Mouse (Mus musculus) limb, embryonic 11.5 days (tissue): ENCODE results near the gene Uhrf1. TPM values are rescaled to one million over a fixed set of nuclear protein-coding genes. Genes with fewer than 3 reads are reported as not detected.

Experiments used
- ATAC-seq: fragments of 200-750 bp; cut with Nextera tagmentation; 2 replicates; pipeline ENCODE4 v1.8.0; 2017; ENCODE audit warnings: low read depth; ENCODE audit not compliant: insufficient number of reproducible peaks, low FRiP score, low TSS enrichment
- DNase-seq: peaks from one replicate; pipeline ENCODE4 v3.0.0-alpha.2; 2015; ENCODE audit warnings: low spot score
- H3K27ac ChIP-seq: fragments of 300-500 bp; sonication (generic); replicated peaks from 2 replicates; pipeline ENCODE4 v1.5.1; 2014; ENCODE audit warnings: low read depth, mild to moderate bottlenecking, low read length
- H3K27me3 ChIP-seq: fragments of 300-500 bp; sonication (generic); 2 replicates; pipeline ENCODE4 v1.6.1; 2014; ENCODE audit warnings: mild to moderate bottlenecking, low read length, mixed read lengths; ENCODE audit not compliant: control insufficient read depth, insufficient read depth
- H3K36me3 ChIP-seq: fragments of 300-500 bp; sonication (generic); 2 replicates; pipeline ENCODE4 v1.6.1; 2014; ENCODE audit warnings: mild to moderate bottlenecking, low read length, moderate library complexity, mixed read lengths; ENCODE audit not compliant: control insufficient read depth, insufficient read depth
- H3K4me1 ChIP-seq: fragments of 300-500 bp; sonication (generic); 2 replicates; pipeline ENCODE4 v1.6.1; 2014; ENCODE audit warnings: low read length, mixed read lengths; ENCODE audit not compliant: control insufficient read depth, insufficient read depth
- H3K4me2 ChIP-seq: fragments of 300-500 bp; sonication (generic); 2 replicates; pipeline ENCODE4 v1.6.1; 2014; ENCODE audit warnings: low read depth, mild to moderate bottlenecking, moderate library complexity; ENCODE audit not compliant: severe bottlenecking
- H3K4me3 ChIP-seq: fragments of 300-500 bp; sonication (generic); 2 replicates; pipeline ENCODE4 v1.5.1; 2014; ENCODE audit warnings: low read depth, low read length
- H3K9ac ChIP-seq: fragments of 300-500 bp; sonication (generic); 2 replicates; pipeline ENCODE4 v1.6.1; 2014; ENCODE audit warnings: mild to moderate bottlenecking, low read length
- H3K9me3 ChIP-seq: fragments of 300-500 bp; sonication (generic); 2 replicates; pipeline ENCODE4 v1.6.1; 2016; ENCODE audit warnings: low read length; ENCODE audit not compliant: control insufficient read depth
- WGBS: fragments of 180-500 bp; shearing (Covaris S2); extraction: QIAGEN DNeasy Blood & Tissue Kit; methylation state at CpG from one replicate; pipeline ENCODE4 v1.1.7; 2014; 5-methylcytosine and 5-hydroxymethylcytosine counted together
- polyA plus RNA-seq: library from polyadenylated mRNA; unstranded; fragments of >200 nt; fragmentation: Nextera tagmentation; extraction: Ambion mirVana; gene quantifications from 2 replicates; pipeline ENCODE4 v1.2.1, GENCODE M21; 2014

Uhrf1 gene
- polyA plus RNA-seq, 1 experiment from 2014 or later, result 153 TPM

- Histone ChIP-seq H3K9me3 (no peaks in the 10 kb centered on the region), H3K36me3 (no peaks in the 10 kb centered on the region), H3K4me3 (no peak overlapping the region), H3K4me1 (peaks cover 6% of the 10 kb centered on the region; the same call in 1 of the 2 replicates), H3K9ac (no peak overlapping the region), H3K27ac (no peak overlapping the region), H3K4me2 (no peak overlapping the region), H3K27me3 (no peaks in the 10 kb centered on the region)
- WGBS, result 71% methylated on average over 1 of the region's 1 CpGs
- no peak for DNase-seq
- ATAC-seq, result no peak
Observed at GRCm38 (mm10) chr17:56296201-56296600, 6.9 kb upstream of the Uhrf1 start.

DNA sequence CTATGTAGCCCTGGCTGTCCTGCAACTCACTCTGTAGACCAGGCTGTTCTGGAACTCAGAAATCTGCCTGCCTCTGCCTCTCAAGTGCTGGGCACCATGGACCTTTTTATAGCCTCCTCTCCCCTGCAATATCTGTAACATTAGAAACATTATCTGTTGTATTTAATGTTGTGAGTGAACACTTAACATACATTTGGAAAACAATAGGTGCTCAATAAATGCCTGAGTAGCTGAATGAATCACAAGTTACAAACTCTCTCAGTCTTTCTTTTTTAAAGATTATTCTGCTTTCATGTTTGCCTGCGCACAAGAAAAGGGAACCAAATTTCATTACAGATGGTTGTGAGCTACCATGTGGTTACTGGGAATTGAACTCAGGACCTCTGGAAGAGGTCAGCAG is 4.9 kb upstream of the Uhrf1 start:
- Histone ChIP-seq H3K9me3 (no peaks in the 10 kb centered on the region), H3K27me3 (no peaks in the 10 kb centered on the region), H3K27ac (no peak overlapping the region), H3K36me3 (no peaks in the 10 kb centered on the region), H3K4me1 (peaks cover 5% of the 10 kb centered on the region; the same call in 1 of the 2 replicates), H3K9ac (no peak overlapping the region), H3K4me2 (no peak overlapping the region), H3K4me3 (no peak overlapping the region)
- ATAC-seq (no peak), DNase-seq (no peak)
- WGBS, result 96% methylated on average over 1 of the region's 1 CpGs

DNA sequence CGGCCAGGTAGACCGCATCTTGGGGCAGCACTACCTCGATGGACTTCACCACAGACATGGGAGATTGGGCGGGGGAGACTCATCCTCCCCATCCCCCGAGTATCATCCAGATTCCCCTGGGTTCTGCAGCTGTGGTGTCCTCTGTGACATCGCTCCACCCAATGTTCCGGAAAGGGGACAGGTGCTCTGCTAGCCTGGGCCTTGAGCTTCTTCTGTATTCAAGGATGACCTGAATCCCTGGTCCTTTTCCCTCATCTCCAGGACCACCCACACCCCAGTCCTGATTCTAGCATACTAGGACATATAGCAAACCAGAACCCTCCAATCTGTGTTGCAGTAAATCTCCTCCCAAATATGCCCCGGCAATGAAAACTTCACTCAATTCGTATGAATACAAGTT is 2.9 kb upstream of the Uhrf1 start, which contains the start of gene Arrdc5:
Gene Arrdc5 (minus strand): TSS at position 101 of the 400 bp plus-strand sequence.
- H3K4me1 ChIP-seq, result peaks cover 11% of the 10 kb centered on the region
- H3K9me3 ChIP-seq, result no peaks in the 10 kb centered on the region
- no peak within 1 kb of the TSS for H3K9ac ChIP-seq
- no peak within 1 kb of the TSS for H3K27ac ChIP-seq
- 91% methylated on average over 9 of the region's 9 CpGs for WGBS
- DNase-seq (no peak), ATAC-seq (no peak)
- no peak within 1 kb of the TSS for H3K4me3 ChIP-seq
- H3K4me2 ChIP-seq, result no peak within 1 kb of the TSS
- no peaks in the 10 kb centered on the region for H3K36me3 ChIP-seq
- H3K27me3 ChIP-seq, result no peaks in the 10 kb centered on the region

GRCm38 (mm10) chr17:56302363-56302996 is 641 bp upstream of the Uhrf1 start:
- Histone ChIP-seq H3K9me3 (no peaks in the 10 kb centered on the region), H3K4me2 (peak overlapping the region; percentile 98), H3K9ac (0 out of 2 replicates have a peak overlapping the region, but pooled peaks have one; percentile 37), H3K4me1 (peaks cover 25% of the 10 kb centered on the region), H3K27me3 (no peaks in the 10 kb centered on the region), H3K4me3 (peak overlapping the region; percentile 85), H3K27ac (peak overlapping the region; percentile 91), H3K36me3 (peaks cover 16% of the 10 kb centered on the region)
- ATAC-seq, result peak; percentile 22; the same call in 1 of the 2 replicates
- WGBS, result 32% methylated on average over 13 of the region's 13 CpGs
- DNase-seq, result peak; percentile 54

DNA sequence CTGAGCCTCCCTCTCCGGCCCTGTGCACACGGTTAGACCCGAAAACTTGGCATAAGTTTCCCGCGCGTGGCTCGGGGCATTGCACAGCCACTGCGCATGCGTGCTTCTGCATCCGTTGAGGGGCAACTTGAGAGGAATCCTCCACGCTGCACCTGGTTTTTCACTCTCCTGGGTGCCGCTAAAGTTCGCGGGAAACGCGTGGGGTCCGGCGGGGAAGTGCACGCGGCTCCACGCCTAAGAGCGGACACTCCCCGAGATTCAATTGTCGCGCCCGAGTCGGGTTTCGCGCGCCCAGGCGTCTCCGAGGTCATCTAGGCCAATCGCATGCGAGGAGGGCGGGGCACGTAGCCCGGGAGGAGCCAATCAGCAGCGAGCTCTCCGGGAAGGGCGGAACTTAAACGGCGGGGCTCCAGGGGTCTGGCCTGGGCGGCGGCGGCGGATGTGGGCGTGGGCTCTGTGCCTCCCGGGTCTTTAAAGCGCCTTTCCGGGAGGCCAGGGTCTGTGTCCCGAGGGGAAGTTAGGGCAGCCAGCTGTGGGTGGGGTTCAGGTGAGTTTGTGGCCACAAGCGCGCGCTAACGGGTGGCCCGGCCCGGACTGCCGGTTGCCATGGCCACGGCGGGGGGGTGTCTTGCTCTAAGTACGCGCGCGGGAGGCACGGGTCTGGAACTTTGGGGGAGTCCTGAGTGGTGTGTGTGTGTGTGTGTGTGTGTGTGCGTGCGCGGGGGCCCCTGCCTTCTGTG is 896 bp downstream of the Uhrf1 start:
- WGBS, result under 1% methylated on average over 68 of the region's 68 CpGs
- peaks cover 25% of the 10 kb centered on the region for H3K4me1 ChIP-seq
- DNase-seq, result peak; percentile 98

DNA sequence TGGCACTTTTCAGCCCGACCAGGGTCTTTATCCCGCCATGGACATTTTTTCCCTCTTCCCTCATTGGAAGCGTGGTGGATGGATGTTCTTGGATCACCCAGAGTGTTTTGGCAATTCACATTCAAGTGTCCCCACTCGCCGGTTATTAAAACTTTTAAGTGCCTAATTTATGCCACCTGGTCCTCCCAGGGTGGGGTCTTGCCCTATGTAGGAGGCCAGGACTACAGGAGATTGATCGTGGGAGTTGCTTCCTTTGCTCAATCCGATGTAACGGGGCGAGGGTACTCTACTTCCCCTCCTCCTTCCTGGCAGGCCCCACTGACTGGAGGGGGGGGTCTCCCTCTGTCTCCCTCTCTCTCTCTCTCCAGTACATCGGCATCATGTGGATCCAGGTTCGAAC is 1.6 kb downstream of the Uhrf1 start:
- H3K4me1 ChIP-seq, result peaks cover 25% of the 10 kb centered on the region

More for the DNA sequence above, 896 bp downstream of the Uhrf1 start:
- ATAC-seq, result peak; percentile 85
- H3K4me2 ChIP-seq, result peak overlapping the region; percentile 98
- H3K4me3 ChIP-seq, result peak overlapping the region; percentile 85
- H3K27me3 ChIP-seq, result no peaks in the 10 kb centered on the region
- H3K9me3 ChIP-seq, result no peaks in the 10 kb centered on the region
- peak overlapping the region; percentile 87 for H3K9ac ChIP-seq
- H3K27ac ChIP-seq, result peak overlapping the region; percentile 91
- H3K36me3 ChIP-seq, result peaks cover 26% of the 10 kb centered on the region

GRCm38 (mm10) chr17:56305156-56305555 is 2.0 kb downstream of the Uhrf1 start:
- no peak overlapping the region for H3K27ac ChIP-seq
- H3K4me1 ChIP-seq, result peaks cover 25% of the 10 kb centered on the region
- peak overlapping the region; percentile 85 for H3K4me3 ChIP-seq
- peaks cover 35% of the 10 kb centered on the region for H3K36me3 ChIP-seq
- peak overlapping the region; percentile 87 for H3K9ac ChIP-seq
- 16% methylated on average over 9 of the region's 9 CpGs for WGBS
- DNase-seq (no peak), ATAC-seq (no peak)
- H3K27me3 ChIP-seq, result no peaks in the 10 kb centered on the region
- peak overlapping the region; percentile 98 for H3K4me2 ChIP-seq
- H3K9me3 ChIP-seq, result no peaks in the 10 kb centered on the region

More for the DNA sequence above, 1.6 kb downstream of the Uhrf1 start:
- H3K27me3 ChIP-seq, result no peaks in the 10 kb centered on the region
- H3K9me3 ChIP-seq, result no peaks in the 10 kb centered on the region
- no peak for ATAC-seq
- H3K36me3 ChIP-seq, result peaks cover 33% of the 10 kb centered on the region
- peak; percentile 40 for DNase-seq
- peak overlapping the region; percentile 87 for H3K9ac ChIP-seq
- 10% methylated on average over 11 of the region's 11 CpGs for WGBS
- H3K4me3 ChIP-seq, result peak overlapping the region; percentile 85
- peak overlapping the region; percentile 98 for H3K4me2 ChIP-seq
- 0 out of 2 replicates have a peak overlapping the region, but pooled peaks have one; percentile 6 for H3K27ac ChIP-seq

- Histone ChIP-seq H3K27ac (no peak overlapping the region), H3K9me3 (no peaks in the 10 kb centered on the region), H3K4me3 (peak overlapping the region; percentile 85), H3K4me1 (peaks cover 25% of the 10 kb centered on the region), H3K9ac (peak overlapping the region; percentile 17; the same call in 1 of the 2 replicates), H3K27me3 (no peaks in the 10 kb centered on the region), H3K36me3 (peaks cover 41% of the 10 kb centered on the region), H3K4me2 (peak overlapping the region; percentile 98)
- ATAC-seq, result no peak
- DNase-seq, result peak; percentile 56
- 66% methylated on average over 8 of the region's 8 CpGs for WGBS
Observed at GRCm38 (mm10) chr17:56305826-56306225, 2.7 kb downstream of the Uhrf1 start.
